Mouse (Mus musculus): ENCODE data around the gene Prss41.

GRCm38 (mm10) chr17:23873884-23874856 lies 30.2 kb upstream of the Prss41 start:
- TF ChIP-seq CTCF (IDR thresholded peaks at IDR 0.05; ENCODE audit: low read depth, low read length) (peak; percentile 64), GATA1 (IDR thresholded peaks at IDR 0.05; ENCODE audit: borderline replicate concordance, low read length) (no peak), TAL1 (conservative IDR thresholded peaks at IDR 0.05; ENCODE audit: low read depth, low read length) (no peak), POLR2AphosphoS5 (IDR thresholded peaks at IDR 0.05; ENCODE audit: insufficient replicate concordance, low read depth, low read length) (no peak), GATA2 (IDR thresholded peaks at IDR 0.05; ENCODE audit: borderline replicate concordance, low read depth, low read length) (no peak)
